Mouse (Mus musculus) CH12.LX (cell line): ENCODE measurements around the gene Tmem74b. TPM values are rescaled to one million over a fixed set of nuclear protein-coding genes. Genes with fewer than 3 reads are reported as not detected.

ENCODE experiments used
- DNase-seq: peaks from one replicate; pipeline ENCODE4 v3.0.0-alpha.2; 2013; ENCODE audit errors: extremely low read depth
- H3K27ac ChIP-seq: 2 replicates; pipeline ENCODE4 v1.5.1; 2012; ENCODE audit warnings: low read depth, mild to moderate bottlenecking, control low read depth, moderate library complexity; ENCODE audit not compliant: insufficient read depth
- H3K27me3 ChIP-seq: replicated peaks from 2 replicates; pipeline ENCODE3; 2012; ENCODE audit warnings: inconsistent platforms
- H3K36me3 ChIP-seq, 2 experiments: replicated peaks in 1 of 2; 2 replicates each; pipeline versions ENCODE3 to v1.6.1; 2012; ENCODE audit warnings: inconsistent platforms in 1 of 2, low read length in 1 of 2, mild to moderate bottlenecking in 1 of 2, mixed read lengths in 1 of 2, moderate library complexity in 1 of 2; ENCODE audit not compliant: control insufficient read depth in 1 of 2, insufficient read depth in 1 of 2
- H3K4me1 ChIP-seq, 2 experiments: 2 replicates each; pipeline ENCODE4 v1.6.1; 2012; ENCODE audit warnings: inconsistent platforms in 1 of 2, moderate library complexity in 1 of 2; ENCODE audit not compliant: insufficient read depth in 2 of 2, control insufficient read depth in 1 of 2
- H3K4me2 ChIP-seq: 2 replicates; pipeline ENCODE4 v1.6.1; 2012; ENCODE audit warnings: low read depth, mild to moderate bottlenecking, control low read depth; ENCODE audit not compliant: poor library complexity, insufficient read depth, severe bottlenecking
- H3K4me3 ChIP-seq, 3 experiments: fragments of 150-350 bp in 1 of 3; sonication (generic) in 1 of 3; replicated peaks in 1 of 3; 2 replicates each; pipeline versions ENCODE3 to v1.5.1; 2011 to 2012; ENCODE audit warnings: low read depth in 2 of 3, low read length in 2 of 3, mild to moderate bottlenecking in 2 of 3, moderate library complexity in 2 of 3, control low read depth in 1 of 3, improper control_type of control experiment in 1 of 3, inconsistent platforms in 1 of 3, mixed read lengths in 1 of 3; ENCODE audit not compliant: poor library complexity in 1 of 3
- H3K79me2 ChIP-seq: replicated peaks from 2 replicates; pipeline ENCODE4 v1.6.1; 2012; ENCODE audit warnings: mild to moderate bottlenecking, moderate library complexity; ENCODE audit not compliant: control insufficient read depth, poor library complexity, insufficient read depth, severe bottlenecking; ENCODE audit errors: extremely low read depth
- H3K9ac ChIP-seq: 2 replicates; pipeline ENCODE4 v1.6.1; 2012; ENCODE audit warnings: low read depth, mild to moderate bottlenecking, control low read depth, moderate library complexity; ENCODE audit not compliant: insufficient read depth
- H3K9me3 ChIP-seq: replicated peaks from 2 replicates; pipeline ENCODE3; 2012; ENCODE audit warnings: low read length, inconsistent platforms, mixed read lengths
- CHD1 ChIP-seq: IDR thresholded peaks from 2 replicates; pipeline ENCODE4 v1.6.1; 2012; ENCODE audit warnings: low read depth, low read length, improper control_type of control experiment, inconsistent platforms
- CHD2 ChIP-seq: IDR thresholded peaks from 2 replicates; pipeline ENCODE4 v1.6.1; 2011; ENCODE audit warnings: low read length, improper control_type of control experiment
- ELF1 ChIP-seq: IDR thresholded peaks from 2 replicates; pipeline ENCODE4 v1.6.1; 2014; ENCODE audit warnings: low read depth, mild to moderate bottlenecking, inconsistent platforms, low read length, improper control_type of control experiment
- EP300 ChIP-seq: IDR thresholded peaks from 2 replicates; pipeline ENCODE4 v1.6.1; 2011; ENCODE audit warnings: low read length, improper control_type of control experiment
- ETS1 ChIP-seq: conservative IDR thresholded peaks from 2 replicates; pipeline ENCODE4 v1.6.1; 2012; ENCODE audit warnings: low read depth, mild to moderate bottlenecking, inconsistent platforms, low read length, improper control_type of control experiment, moderate library complexity
- GABPA ChIP-seq: IDR thresholded peaks from 2 replicates; pipeline ENCODE4 v1.6.1; 2012; ENCODE audit warnings: low read depth, low read length, improper control_type of control experiment, inconsistent platforms; ENCODE audit not compliant: insufficient replicate concordance
- KAT2A ChIP-seq: IDR thresholded peaks from 2 replicates; pipeline ENCODE4 v1.6.1; 2012; ENCODE audit warnings: low read length, improper control_type of control experiment, inconsistent platforms; ENCODE audit not compliant: insufficient replicate concordance
- MAFK ChIP-seq: IDR thresholded peaks from 2 replicates; pipeline ENCODE4 v1.6.1; 2011; ENCODE audit warnings: low read length, improper control_type of control experiment; ENCODE audit not compliant: insufficient replicate concordance
- MAZ ChIP-seq: IDR thresholded peaks from 2 replicates; pipeline ENCODE4 v1.6.1; 2012; ENCODE audit warnings: low read depth, mild to moderate bottlenecking, inconsistent platforms, low read length, improper control_type of control experiment, moderate library complexity
- MXI1 ChIP-seq: IDR thresholded peaks from 2 replicates; pipeline ENCODE4 v1.6.1; 2011; ENCODE audit warnings: mild to moderate bottlenecking, low read depth, low read length, improper control_type of control experiment
- NRF1 ChIP-seq: IDR thresholded peaks from 2 replicates; pipeline ENCODE4 v1.6.1; 2014; ENCODE audit warnings: low read depth, mild to moderate bottlenecking, inconsistent platforms, low read length, improper control_type of control experiment, moderate library complexity
- TBP ChIP-seq: conservative IDR thresholded peaks from 2 replicates; pipeline ENCODE4 v1.6.1; 2011; ENCODE audit warnings: low read depth, low read length, improper control_type of control experiment
- USF1 ChIP-seq: IDR thresholded peaks from 2 replicates; pipeline ENCODE4 v1.6.1; 2014; ENCODE audit warnings: low read depth, mild to moderate bottlenecking, inconsistent platforms, low read length, improper control_type of control experiment
- ZC3H11A ChIP-seq: IDR thresholded peaks from 2 replicates; pipeline ENCODE4 v1.6.1; 2012; ENCODE audit warnings: low read depth, mild to moderate bottlenecking, inconsistent platforms, low read length, improper control_type of control experiment
- ZMIZ1 ChIP-seq: IDR thresholded peaks from 2 replicates; pipeline ENCODE4 v1.6.1; 2012; ENCODE audit warnings: low read depth, mild to moderate bottlenecking, inconsistent platforms, low read length, improper control_type of control experiment
- dilution Hi-C: fragments of 300-500 bp; cut with MboI; formaldehyde crosslinking; loops from 2 replicates; pipeline ENCODE4 v1.14.3; 2020; ENCODE audit warnings: low sequenced_read_pairs; ENCODE audit not compliant: extremely low pct_unique_long_range_greater_than_20kb, extremely low pct_ligation_motif_present
- in situ Hi-C: fragments of 300-500 bp; cut with MboI; formaldehyde crosslinking; loops from 3 replicates; pipeline ENCODE4 v1.14.3; 2019; ENCODE audit warnings: low sequenced_read_pairs, low pct_ligation_motif_present, low pct_unique_long_range_greater_than_20kb, mixed read lengths
- polyA plus RNA-seq: library from polyadenylated mRNA; unstranded; fragments of >175 nt; gene quantifications from 2 replicates; pipeline ENCODE4 v1.2.1, GENCODE M21; 2012; ENCODE audit warnings: low read depth; ENCODE audit not compliant: insufficient read length
- total RNA-seq, 2 experiments: library from RNA; depleted of rRNA; stranded (reverse); fragments of 300-350 nt in 1 of 2; fragments of >200 nt in 1 of 2; gene quantifications; 2 replicates each; pipeline ENCODE4 v1.2.3; 2012 to 2014

Tmem74b gene
- total RNA-seq (2012; rRNA removed) (0.21 TPM in 1 of 2 replicates, not detected in the other), total RNA-seq (2014; rRNA removed) (not detected in 2 replicates), polyA plus RNA-seq (not detected in 2 replicates)

- Histone ChIP-seq H3K4me1 (no peaks in the 10 kb centered on the region), H3K9me3 (peaks cover 2% of the 10 kb centered on the region), H3K4me2 (peak within 1 kb of the TSS; percentile 86), H3K79me2 (no peaks in the 10 kb centered on the region), H3K27ac (no peak within 1 kb of the TSS), H3K36me3 (no peaks in the 10 kb centered on the region), H3K27me3 (peaks cover 63% of the 10 kb centered on the region), H3K9ac (no peak within 1 kb of the TSS), H3K4me3 (peak within 1 kb of the TSS in 1 of 3 experiments; percentile 46)
- DNase-seq: no peak
- TF ChIP-seq ETS1 (no peak), MXI1 (no peak)
- dilution Hi-C loops (no loop called here), in situ Hi-C loops (no loop called here)
These were observed at the start of gene Tmem74b for GRCm38 (mm10) chr2:151701231-151702145. Tmem74b (plus strand) TSS chr2:151702008.

- DNase-seq: no peak
- Histone ChIP-seq H3K9me3 (no peaks in the 10 kb centered on the region), H3K36me3 (no peaks in the 10 kb centered on the region), H3K4me2 (no peak overlapping the region), H3K79me2 (no peaks in the 10 kb centered on the region), H3K27me3 (peaks cover 50% of the 10 kb centered on the region), H3K4me1 (no peaks in the 10 kb centered on the region), H3K9ac (no peak overlapping the region), H3K27ac (no peak overlapping the region), H3K4me3 (no peak overlapping the region)
- TF ChIP-seq EP300: no peak
- TF ChIP-seq USF1: no peak
- TF ChIP-seq KAT2A: no peak
- no peak for TF ChIP-seq NRF1
- TF ChIP-seq TBP: no peak
- TF ChIP-seq CHD1: no peak
- TF ChIP-seq ZMIZ1: no peak
- no peak for TF ChIP-seq ELF1
- TF ChIP-seq ZC3H11A: no peak
- no peak for TF ChIP-seq GABPA
- no peak for TF ChIP-seq MAFK
- no peak for TF ChIP-seq MAZ
- TF ChIP-seq CHD2: no peak
- in situ Hi-C loops: no loop called here
- dilution Hi-C loops: no loop called here
These were observed 49.8 kb upstream of the Tmem74b start for GRCm38 (mm10) chr2:151652053-151652452.
